Mouse (Mus musculus): Measurements from ENCODE around the gene Thsd7b. TPM values are rescaled to one million over a fixed set of nuclear protein-coding genes. Genes with fewer than 3 reads are reported as not detected.

Gene Thsd7b
- polyA plus RNA-seq (2016; fragmentation: Nextera tagmentation; extraction: Ambion mirVana) = 1.9 and 2.9 TPM in 2 replicates

DNA sequence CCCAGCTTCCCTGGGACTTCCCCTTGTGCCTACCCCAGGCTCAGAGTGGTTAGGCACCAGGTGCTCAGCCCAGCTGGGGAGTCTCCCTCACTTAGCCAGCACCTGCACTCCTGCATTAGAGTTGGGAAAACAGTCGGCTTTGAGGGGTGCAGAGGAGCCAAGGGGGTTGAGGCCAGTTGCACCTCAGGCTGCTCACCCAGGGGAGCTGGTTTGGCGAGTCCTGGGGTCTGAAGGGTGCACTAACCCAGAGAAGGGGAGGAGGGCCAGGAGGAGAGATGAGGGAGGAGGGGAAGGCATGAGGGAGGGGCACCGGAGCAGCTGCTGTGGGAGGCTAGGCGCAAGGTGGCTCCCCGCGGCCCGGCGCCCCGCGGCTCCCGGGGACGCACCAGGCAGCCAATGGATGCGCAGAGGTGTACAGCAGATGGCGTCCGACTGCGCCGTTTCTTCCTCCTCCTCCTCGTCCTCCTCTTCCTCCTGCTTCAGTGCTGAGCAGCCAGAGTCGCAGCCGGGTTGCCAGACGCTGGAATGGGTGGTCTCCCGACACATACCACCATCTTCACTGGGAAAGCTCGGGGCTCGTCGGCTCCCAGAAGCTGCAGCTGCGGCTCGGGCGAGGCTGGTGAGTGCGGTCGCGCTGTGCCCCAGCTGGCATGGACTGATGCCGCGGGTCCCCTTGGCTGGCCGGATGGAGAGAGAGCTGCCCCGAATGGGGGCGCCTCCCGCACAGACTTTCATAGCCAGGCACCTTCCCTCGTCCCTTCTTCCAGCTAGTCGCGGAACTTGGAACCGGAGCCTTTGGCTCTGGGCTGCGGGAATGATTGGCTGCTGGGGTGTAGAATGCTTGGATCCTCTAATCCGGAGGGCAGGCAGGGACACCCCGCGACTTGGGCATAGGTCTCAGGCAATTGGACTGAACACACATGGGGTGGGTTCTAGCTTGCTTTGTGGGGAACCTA, at the start of gene Thsd7b:
Thsd7b (plus strand) TSS at position 321 of the 956 bp plus-strand sequence.
- H3K27ac ChIP-seq (replicated peaks) = peak within 1 kb of the TSS; percentile 78
- peak within 1 kb of the TSS; percentile 74 for H3K4me3 ChIP-seq
- 1% methylated on average over 32 of the region's 45 CpGs for WGBS
- H3K9me3 ChIP-seq (replicated peaks) = no peaks in the 10 kb centered on the region
- H3K4me1 ChIP-seq = peaks cover 19% of the 10 kb centered on the region
- H3K27me3 ChIP-seq (ENCODE audit: low read depth, poor library complexity, severe bottlenecking) = peaks cover 41% of the 10 kb centered on the region
- no peaks in the 10 kb centered on the region for H3K36me3 ChIP-seq
- peak; percentile 59 for DNase-seq (ENCODE audit: low spot score)

DNA sequence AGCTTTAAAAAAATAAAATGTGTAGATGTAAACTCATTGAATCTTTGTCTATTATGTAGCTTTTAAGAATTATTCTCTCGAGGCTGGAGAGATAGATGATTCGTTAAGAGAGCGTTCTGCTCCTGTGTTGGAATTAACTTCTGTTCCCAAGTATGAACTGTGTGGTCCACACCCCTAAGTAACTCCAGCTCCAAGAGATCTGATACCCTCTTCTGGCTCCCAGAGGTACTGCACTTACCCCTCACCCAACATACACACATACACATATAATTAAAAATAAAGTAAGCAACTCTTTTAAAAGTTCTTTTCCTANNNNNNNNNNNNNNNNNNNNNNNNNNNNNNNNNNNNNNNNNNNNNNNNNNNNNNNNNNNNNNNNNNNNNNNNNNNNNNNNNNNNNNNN, 28.8 kb upstream of the Thsd7b start:
- Histone ChIP-seq H3K36me3 (no peaks in the 10 kb centered on the region), H3K27ac (replicated peaks) (no peak overlapping the region), H3K4me3 (no peak overlapping the region), H3K4me1 (no peaks in the 10 kb centered on the region), H3K9me3 (replicated peaks) (no peaks in the 10 kb centered on the region), H3K27me3 (ENCODE audit: low read depth, poor library complexity, severe bottlenecking) (no peaks in the 10 kb centered on the region)
- peak; percentile 20 for DNase-seq (ENCODE audit: low spot score)
- WGBS = 64% methylated on average over 3 of the region's 3 CpGs

DNA sequence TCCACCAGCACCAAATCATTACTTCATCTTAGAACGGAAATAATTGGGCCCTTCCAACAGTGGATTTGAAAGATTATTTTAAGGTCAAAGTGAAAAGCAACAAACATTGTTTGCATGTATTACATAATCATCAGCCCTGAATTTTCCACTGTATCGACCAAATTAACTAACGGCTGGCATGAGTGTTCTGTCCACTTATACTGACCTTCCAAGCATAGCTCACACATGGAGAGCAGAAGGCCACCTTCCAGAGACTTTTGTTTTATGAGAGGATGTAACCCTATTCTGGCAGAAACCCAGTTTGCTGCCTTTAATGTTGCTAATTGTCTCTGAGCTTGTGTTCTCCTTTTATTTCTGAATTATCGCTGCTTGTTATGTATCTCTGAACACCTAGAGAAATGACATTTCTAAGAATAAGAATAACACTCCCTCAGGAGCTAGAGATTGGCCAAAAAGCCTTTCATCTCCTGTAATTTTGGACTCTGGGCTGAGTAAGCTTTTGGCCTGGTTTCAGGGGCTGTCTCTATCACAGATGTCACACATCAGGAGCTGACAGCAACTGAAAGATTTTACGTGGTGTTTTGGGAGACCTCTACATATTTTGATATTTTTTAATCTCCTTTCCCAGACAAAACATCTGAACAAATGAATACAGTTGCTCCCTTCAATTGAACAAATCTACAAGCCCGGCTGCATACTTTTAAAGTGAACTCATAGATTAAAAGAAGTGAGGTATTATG, 22.2 kb upstream of the Thsd7b start:
- Histone ChIP-seq H3K36me3 (no peaks in the 10 kb centered on the region), H3K4me1 (no peaks in the 10 kb centered on the region), H3K27me3 (ENCODE audit: low read depth, poor library complexity, severe bottlenecking) (no peaks in the 10 kb centered on the region), H3K4me3 (no peak overlapping the region), H3K27ac (replicated peaks) (no peak overlapping the region), H3K9me3 (replicated peaks) (no peaks in the 10 kb centered on the region)
- WGBS = 91% methylated on average over 6 of the region's 6 CpGs
- DNase-seq (ENCODE audit: low spot score) = no peak

DNA sequence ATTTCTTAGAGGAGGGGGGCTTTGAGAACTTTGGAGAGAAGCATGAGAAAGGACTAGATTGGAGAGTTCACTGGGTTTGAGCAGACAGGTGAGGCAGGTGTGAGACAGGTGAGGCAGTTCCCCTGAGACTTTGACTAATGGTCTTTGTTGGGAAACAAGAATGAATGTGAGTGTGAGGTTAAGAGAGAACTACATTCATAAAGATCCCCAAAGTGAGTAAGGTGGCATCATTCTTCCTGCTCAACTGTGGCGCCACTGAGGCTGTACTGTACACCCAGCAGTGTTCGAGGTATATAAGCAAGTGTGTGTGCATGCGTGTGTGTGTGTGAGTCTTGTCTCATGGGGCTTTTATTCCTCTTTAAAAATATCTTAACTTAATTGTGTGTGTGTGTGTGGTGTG, 6.4 kb upstream of the Thsd7b start:
- 90% methylated on average over 3 of the region's 3 CpGs for WGBS
- 0 out of 2 replicates have a peak, but pooled peaks cover 4% of the 10 kb centered on the region for H3K27me3 ChIP-seq (ENCODE audit: low read depth, poor library complexity, severe bottlenecking)
- peaks cover 6% of the 10 kb centered on the region; the same call in 1 of the 2 replicates for H3K4me1 ChIP-seq
- no peak for DNase-seq (ENCODE audit: low spot score)
- no peak overlapping the region for H3K4me3 ChIP-seq
- H3K27ac ChIP-seq (replicated peaks) = no peak overlapping the region
- H3K36me3 ChIP-seq = no peaks in the 10 kb centered on the region
- H3K9me3 ChIP-seq (replicated peaks) = no peaks in the 10 kb centered on the region

DNA sequence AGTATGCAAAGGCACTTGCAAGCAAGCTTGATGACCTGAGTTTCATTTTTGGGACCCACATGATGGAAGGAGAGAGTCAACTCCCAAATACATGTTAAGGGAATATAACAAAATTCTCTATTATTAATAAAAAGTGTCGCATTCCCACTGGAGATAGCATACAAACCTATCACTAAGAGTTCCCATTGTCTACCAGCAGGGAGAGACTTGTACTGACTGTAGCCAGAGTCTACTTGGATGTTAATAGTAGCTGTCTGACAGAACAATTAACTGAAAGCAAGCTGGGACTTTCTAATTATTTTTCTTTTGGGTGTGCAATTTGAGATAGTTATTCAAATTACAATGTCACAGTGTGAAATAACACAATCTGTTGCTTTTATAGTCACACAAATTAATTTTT, 31.1 kb downstream of the Thsd7b start:
- WGBS = 91% methylated on average over 1 of the region's 1 CpGs
- no peaks in the 10 kb centered on the region for H3K36me3 ChIP-seq
- H3K27ac ChIP-seq (replicated peaks) = no peak overlapping the region
- 0 out of 2 replicates have a peak, but pooled peaks cover 5% of the 10 kb centered on the region for H3K4me1 ChIP-seq
- no peaks in the 10 kb centered on the region for H3K9me3 ChIP-seq (replicated peaks)
- no peaks in the 10 kb centered on the region for H3K27me3 ChIP-seq (ENCODE audit: low read depth, poor library complexity, severe bottlenecking)
- H3K4me3 ChIP-seq = no peak overlapping the region
- no peak for DNase-seq (ENCODE audit: low spot score)

DNA sequence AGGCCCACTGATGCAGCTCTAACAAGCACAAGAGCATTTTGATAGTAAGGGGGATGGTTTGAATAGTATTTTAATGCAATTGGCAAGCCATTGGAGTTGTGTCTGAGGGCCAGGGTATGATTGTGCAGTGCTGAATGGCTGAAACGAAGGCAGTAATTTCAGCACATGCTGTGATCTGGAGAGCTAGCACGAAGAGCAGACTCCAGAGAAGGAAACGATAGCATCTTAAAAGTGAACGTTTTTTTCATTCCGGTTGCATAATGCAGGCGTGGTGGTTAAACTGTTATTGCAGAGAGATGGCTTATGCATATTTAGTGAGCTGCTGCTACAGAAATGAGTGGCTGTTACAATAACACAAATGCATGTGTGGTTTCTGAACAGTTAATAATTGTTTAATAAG, 51.3 kb downstream of the Thsd7b start:
- H3K4me1 ChIP-seq = no peaks in the 10 kb centered on the region
- WGBS = 85% methylated on average over 6 of the region's 6 CpGs
- H3K4me3 ChIP-seq = no peak overlapping the region
- H3K27ac ChIP-seq (replicated peaks) = no peak overlapping the region
- no peak for DNase-seq (ENCODE audit: low spot score)
- H3K36me3 ChIP-seq = no peaks in the 10 kb centered on the region
- no peaks in the 10 kb centered on the region for H3K9me3 ChIP-seq (replicated peaks)
- no peaks in the 10 kb centered on the region for H3K27me3 ChIP-seq (ENCODE audit: low read depth, poor library complexity, severe bottlenecking)

DNA sequence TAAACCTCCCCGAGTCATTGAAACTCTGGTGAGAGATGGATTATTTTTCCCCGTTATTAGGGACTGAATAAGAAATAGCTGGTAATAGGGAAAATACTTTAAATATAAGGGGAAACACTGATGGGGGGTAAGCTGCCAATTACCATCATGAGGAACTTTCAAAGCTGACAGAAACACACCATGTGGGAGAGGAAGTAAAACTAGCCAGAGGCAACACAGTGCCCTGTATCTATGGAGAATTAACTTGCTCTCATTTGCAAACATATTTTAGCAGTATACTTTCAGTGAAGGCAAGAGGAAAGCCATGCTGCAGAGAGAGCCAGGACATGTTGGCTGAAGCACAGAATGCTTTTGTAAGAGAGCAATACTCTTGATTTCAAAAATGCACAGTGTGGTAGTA, 51.7 kb downstream of the Thsd7b start:
- no peak for DNase-seq (ENCODE audit: low spot score)
- H3K9me3 ChIP-seq (replicated peaks) = no peaks in the 10 kb centered on the region
- H3K4me1 ChIP-seq = no peaks in the 10 kb centered on the region
- no peak overlapping the region for H3K4me3 ChIP-seq
- WGBS = 89% methylated on average over 2 of the region's 2 CpGs
- no peaks in the 10 kb centered on the region for H3K36me3 ChIP-seq
- no peak overlapping the region for H3K27ac ChIP-seq (replicated peaks)
- no peaks in the 10 kb centered on the region for H3K27me3 ChIP-seq (ENCODE audit: low read depth, poor library complexity, severe bottlenecking)

DNA sequence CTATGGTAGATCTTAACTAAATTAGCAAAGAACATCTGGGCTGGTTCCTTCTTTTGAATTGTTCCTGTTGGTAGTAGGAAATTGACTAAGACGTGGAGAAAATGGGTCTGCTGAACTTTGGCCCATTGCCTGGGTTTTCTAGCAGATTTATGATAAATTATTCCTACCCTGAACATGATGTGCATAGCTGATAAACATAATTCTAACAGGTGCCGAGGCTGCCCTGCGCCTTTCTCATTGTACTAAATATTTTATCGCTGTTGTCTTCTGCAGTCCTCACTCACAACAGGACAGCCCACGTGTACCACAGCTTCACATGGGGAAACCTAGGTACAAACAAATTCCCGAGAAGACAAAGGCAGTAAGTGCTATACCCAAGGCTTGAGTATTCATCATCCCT, 83.5 kb downstream of the Thsd7b start:
- Histone ChIP-seq H3K4me3 (no peak overlapping the region), H3K9me3 (replicated peaks) (no peaks in the 10 kb centered on the region), H3K36me3 (no peaks in the 10 kb centered on the region), H3K27me3 (ENCODE audit: low read depth, poor library complexity, severe bottlenecking) (no peaks in the 10 kb centered on the region), H3K27ac (replicated peaks) (no peak overlapping the region), H3K4me1 (peaks cover 6% of the 10 kb centered on the region; the same call in 1 of the 2 replicates)
- no peak for DNase-seq (ENCODE audit: low spot score)
- 78% methylated on average over 6 of the region's 6 CpGs for WGBS

DNA sequence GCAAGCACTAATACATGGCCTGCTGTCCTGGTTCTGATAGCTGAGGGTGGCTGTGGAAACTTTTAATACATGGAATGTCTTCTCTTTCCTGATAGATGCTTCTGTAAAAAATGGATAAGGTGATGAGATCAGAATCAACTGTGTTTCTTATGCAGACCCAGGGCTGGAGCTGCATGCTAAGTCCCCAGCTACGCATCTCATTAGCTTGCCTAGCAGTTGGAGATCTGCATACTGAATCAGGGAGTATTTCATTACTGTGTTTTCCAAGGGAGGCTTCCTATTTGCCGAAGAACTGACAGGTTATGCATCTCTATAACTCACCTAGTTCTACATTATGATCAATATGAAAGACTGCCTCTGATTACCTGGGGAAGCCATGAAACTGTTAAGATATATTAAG, 84.3 kb downstream of the Thsd7b start:
- Histone ChIP-seq H3K9me3 (replicated peaks) (no peaks in the 10 kb centered on the region), H3K4me1 (peaks cover 6% of the 10 kb centered on the region; the same call in 1 of the 2 replicates), H3K36me3 (no peaks in the 10 kb centered on the region), H3K27me3 (ENCODE audit: low read depth, poor library complexity, severe bottlenecking) (no peaks in the 10 kb centered on the region), H3K27ac (replicated peaks) (no peak overlapping the region), H3K4me3 (no peak overlapping the region)
- no peak for DNase-seq (ENCODE audit: low spot score)
- WGBS = 88% methylated on average over 2 of the region's 2 CpGs

DNA sequence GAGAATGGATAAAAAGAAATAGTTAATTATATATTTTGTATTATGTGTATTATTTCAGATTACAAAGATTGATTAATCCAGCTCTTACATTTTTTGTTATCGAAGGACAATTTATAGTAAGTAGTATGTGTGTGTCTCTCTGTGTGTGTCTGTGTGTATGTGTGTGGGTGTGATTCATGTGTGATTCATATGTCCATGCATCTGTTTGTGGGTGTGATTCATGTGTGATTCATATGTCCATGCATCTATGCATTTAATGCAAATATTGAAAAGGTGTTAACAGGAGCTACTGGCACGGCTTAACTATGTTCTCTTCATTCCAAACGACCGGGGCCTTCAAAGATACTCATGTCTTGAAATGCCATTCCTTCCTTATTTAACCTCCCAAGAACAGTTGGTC, 90.3 kb downstream of the Thsd7b start:
- Histone ChIP-seq H3K9me3 (replicated peaks) (no peaks in the 10 kb centered on the region), H3K27me3 (ENCODE audit: low read depth, poor library complexity, severe bottlenecking) (no peaks in the 10 kb centered on the region), H3K4me3 (no peak overlapping the region), H3K36me3 (no peaks in the 10 kb centered on the region), H3K27ac (replicated peaks) (no peak overlapping the region), H3K4me1 (no peaks in the 10 kb centered on the region)
- WGBS = 87% methylated on average over 4 of the region's 4 CpGs
- DNase-seq (ENCODE audit: low spot score) = no peak

DNA sequence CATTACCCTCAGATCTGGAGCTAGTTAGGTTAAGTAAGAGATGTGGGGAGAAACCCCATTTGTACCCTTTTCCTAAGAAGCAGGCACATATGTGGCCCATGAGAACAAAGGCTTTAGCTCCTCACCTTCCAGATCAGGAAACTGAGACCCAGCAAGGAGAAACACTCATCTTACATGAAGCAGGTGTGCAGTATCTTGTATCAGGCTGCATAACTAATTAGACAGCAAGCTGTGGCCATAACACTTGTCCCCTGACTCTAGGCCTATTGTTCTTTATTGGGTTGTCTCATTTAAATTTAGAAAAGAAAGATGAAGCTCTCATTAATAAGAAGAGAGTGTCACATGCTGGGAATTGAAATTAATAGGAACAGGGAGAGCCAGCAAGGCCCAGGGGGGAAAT, 91.7 kb downstream of the Thsd7b start:
- Histone ChIP-seq H3K4me1 (no peaks in the 10 kb centered on the region), H3K27me3 (ENCODE audit: low read depth, poor library complexity, severe bottlenecking) (no peaks in the 10 kb centered on the region), H3K27ac (replicated peaks) (no peak overlapping the region), H3K36me3 (no peaks in the 10 kb centered on the region), H3K9me3 (replicated peaks) (no peaks in the 10 kb centered on the region), H3K4me3 (no peak overlapping the region)
- DNase-seq (ENCODE audit: low spot score) = no peak

DNA sequence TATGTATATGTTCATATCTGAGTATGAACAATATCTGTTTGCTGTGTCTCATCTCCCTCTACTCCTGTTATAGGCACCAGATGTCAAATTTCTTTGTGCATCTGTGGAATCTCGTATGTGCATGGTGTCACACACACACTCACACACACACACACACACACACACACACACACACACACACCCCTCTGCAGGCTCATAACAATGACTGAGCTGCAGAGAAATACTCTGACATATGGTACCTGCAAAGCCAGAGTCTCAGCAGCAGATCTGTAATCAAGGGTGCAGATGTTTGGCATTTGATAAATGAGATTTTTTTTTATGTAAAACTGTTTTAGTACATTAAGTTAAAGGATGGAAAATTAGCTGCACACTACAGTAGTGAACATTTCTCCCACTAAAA, 92.5 kb downstream of the Thsd7b start:
- no peaks in the 10 kb centered on the region for H3K4me1 ChIP-seq
- no peaks in the 10 kb centered on the region for H3K27me3 ChIP-seq (ENCODE audit: low read depth, poor library complexity, severe bottlenecking)
- no peak overlapping the region for H3K4me3 ChIP-seq
- H3K27ac ChIP-seq (replicated peaks) = no peak overlapping the region
- H3K9me3 ChIP-seq (replicated peaks) = no peaks in the 10 kb centered on the region
- H3K36me3 ChIP-seq = no peaks in the 10 kb centered on the region
- DNase-seq (ENCODE audit: low spot score) = no peak
- WGBS = 77% methylated on average over 1 of the region's 1 CpGs

DNA sequence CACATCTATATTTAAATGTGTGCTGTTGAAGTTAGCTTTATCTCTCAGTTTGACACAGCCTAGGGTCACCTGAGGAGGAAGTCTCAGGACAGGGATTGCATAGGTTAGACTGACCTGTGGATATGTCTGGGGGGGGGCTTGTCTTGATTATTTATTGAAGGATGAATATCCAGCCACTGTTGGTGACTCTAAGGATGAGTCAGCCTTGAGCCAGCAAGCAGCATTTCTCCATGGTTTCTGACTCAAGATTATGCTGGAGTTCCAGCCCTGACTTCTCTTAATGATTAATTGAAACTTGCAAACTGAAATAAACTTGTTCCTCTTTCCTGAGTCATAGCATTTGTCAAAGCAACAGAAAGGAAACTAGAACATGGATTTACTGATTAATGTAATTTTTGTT, 113.4 kb downstream of the Thsd7b start:
- H3K9me3 ChIP-seq (replicated peaks) = no peaks in the 10 kb centered on the region
- H3K27me3 ChIP-seq (ENCODE audit: low read depth, poor library complexity, severe bottlenecking) = no peaks in the 10 kb centered on the region
- H3K4me3 ChIP-seq = no peak overlapping the region
- no peaks in the 10 kb centered on the region for H3K36me3 ChIP-seq
- no peak for DNase-seq (ENCODE audit: low spot score)
- no peak overlapping the region for H3K27ac ChIP-seq (replicated peaks)
- H3K4me1 ChIP-seq = no peaks in the 10 kb centered on the region
